Mouse (Mus musculus) megakaryocyte, embryonic 14.5 days (primary cell): ENCODE results near the gene Rhbdd2.

Experiments used
- FLI1 ChIP-seq: IDR thresholded peaks from 2 replicates; pipeline ENCODE4 v1.6.1; 2012; ENCODE audit warnings: low read length, inconsistent platforms, mixed read lengths
- GATA1 ChIP-seq: IDR thresholded peaks from 3 replicates; pipeline ENCODE4 v1.6.1; 2012; ENCODE audit warnings: mixed read lengths, low read length, inconsistent platforms, borderline replicate concordance

DNA sequence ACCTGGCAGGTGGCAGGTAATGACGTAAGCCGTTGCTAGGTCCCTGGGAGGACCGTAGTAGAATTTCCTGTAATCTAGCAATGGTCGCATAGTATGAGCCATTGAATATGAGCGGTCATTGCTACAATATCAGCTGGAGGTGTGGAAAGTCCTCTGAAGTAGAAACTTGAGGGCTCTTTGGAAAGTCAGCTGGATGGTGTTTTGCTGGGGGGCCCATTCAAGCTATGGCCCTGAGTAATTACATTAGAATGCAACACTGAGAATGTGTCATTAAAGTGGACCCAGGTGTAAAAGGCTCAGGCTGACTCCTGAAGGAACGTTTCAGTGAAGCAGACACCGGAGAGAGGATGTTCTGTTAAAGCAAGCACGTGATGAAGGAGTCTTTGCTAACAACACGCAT is 11.9 kb upstream of the Rhbdd2 start:
- TF ChIP-seq GATA1, result no peak
- no peak for TF ChIP-seq FLI1
